Mouse (Mus musculus): Measurements from ENCODE around the gene Tmem40.

GRCm38 (mm10) chr6:115808196-115808487 lies 45.9 kb upstream of the Tmem40 start:
- TF ChIP-seq POLR2A (IDR thresholded peaks at IDR 0.05; ENCODE audit: control insufficient read depth, low read depth, low read length) = no peak
- TF ChIP-seq CTCF (IDR thresholded peaks at IDR 0.05; ENCODE audit: control insufficient read depth, insufficient read depth, insufficient replicate concordance, low read depth, low read length) = no peak
